Mouse (Mus musculus): ENCODE measurements around the gene Ccm2l.

The Ccm2l gene

DNA sequence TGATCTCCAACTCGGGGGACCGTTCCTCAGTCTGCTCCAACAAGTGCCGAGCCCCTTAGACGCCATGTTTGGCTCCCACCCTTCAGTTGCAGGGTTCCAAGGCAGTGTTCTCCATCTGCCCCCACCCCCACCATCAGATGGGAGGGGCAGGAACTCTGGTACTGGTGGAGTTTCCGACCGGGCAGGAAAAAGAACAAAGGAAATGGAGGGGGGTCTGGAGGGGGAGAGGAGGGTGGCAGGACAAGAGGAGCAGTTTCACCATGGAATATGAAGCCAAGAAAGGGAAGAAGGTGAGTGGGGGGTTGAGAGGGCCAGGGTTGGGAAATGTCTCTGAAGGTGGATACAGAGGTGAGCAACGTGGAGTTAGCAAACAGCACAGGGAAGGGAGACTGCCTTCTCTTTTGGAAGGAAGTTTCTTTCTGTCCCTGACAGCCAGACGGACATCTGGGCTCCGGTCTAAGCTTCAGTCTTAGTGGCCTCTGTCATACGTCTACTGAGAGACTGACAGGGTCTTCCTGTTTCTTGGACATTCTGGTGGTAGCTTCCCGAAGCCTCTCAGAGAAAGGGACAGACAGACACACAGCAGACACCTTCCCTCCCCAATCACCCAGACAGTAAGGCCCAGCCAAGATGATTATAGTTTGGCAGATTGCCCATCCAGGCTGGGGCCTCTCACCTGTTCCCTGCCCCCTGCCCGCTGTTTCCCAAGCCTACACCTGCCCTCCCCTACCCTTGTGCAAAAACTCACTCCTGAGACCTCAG, at the start of gene Ccm2l:
Gene Ccm2l (plus strand): TSS at position 209 of the 762 bp plus-strand sequence.
- DNase-seq (ENCODE audit: low spot score in 2 of 2): no peak

- no peak for DNase-seq (ENCODE audit: low spot score in 2 of 2)
Observed at GRCm38 (mm10) chr2:153016786-153017185, 49.0 kb upstream of the Ccm2l start.

- no peak for DNase-seq (ENCODE audit: low spot score in 2 of 2)
Observed at GRCm38 (mm10) chr2:153019355-153019754, 46.4 kb upstream of the Ccm2l start.

DNA sequence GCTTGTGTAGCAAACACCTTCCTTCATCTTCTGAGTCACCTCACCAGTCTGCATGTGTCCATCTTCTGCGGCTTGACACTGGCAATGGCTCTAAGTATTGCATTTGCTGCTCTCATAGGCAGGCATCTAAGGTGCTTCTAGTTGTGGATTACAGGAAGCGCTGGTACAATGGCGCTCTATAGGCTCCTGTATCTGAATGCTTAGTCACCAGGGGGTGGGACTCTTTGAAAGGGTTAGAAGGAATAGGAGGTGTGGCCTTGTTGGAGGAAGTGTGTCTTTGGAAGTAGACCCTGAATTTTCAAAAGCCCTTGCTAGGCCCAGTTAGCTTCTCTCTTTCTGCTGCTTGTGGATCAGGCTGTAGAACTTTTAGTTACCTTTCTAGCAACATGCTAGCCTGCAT, 44.6 kb upstream of the Ccm2l start:
- no peak for DNase-seq (ENCODE audit: low spot score in 2 of 2)

DNA sequence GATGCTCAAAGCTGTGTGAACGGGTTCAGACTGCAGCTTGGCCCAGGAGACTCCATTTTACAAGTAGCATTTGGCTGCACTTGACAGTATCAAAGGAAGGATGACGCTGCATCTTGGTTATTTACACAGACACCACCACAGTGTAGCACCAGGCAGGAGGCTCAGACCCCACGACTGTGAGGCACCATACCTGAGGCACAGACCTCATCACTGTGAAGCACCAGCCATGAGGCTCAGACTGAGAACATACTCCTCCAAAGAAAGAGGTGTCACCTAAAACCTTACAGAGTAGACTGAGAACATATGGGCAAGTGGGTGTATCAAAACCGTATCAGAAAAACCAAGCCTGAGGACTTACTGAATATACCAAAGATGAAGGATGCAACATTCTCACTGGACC, 42.9 kb upstream of the Ccm2l start:
- no peak for DNase-seq (ENCODE audit: low spot score in 2 of 2)

DNA sequence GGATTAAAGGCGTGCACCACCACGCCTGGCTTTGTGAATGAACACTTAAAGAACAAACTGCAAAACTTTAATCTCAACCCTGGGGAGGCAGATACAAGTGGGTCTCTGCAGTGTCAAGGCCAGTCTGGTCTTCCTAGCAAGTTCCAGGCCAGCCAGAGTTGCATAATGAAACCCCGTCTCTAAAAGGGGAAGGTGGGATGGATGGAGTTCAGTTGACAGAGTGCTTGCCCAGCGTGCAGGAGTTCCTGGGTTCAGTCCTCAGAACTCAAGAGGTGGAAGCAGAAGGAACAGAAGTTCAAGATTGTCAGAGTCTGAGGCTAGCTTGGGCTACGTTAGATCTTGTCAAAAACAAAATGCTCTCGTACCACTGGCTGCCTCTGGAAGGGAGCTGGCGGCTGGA, 39.7 kb upstream of the Ccm2l start:
- no peak for DNase-seq (ENCODE audit: low spot score in 2 of 2)

DNA sequence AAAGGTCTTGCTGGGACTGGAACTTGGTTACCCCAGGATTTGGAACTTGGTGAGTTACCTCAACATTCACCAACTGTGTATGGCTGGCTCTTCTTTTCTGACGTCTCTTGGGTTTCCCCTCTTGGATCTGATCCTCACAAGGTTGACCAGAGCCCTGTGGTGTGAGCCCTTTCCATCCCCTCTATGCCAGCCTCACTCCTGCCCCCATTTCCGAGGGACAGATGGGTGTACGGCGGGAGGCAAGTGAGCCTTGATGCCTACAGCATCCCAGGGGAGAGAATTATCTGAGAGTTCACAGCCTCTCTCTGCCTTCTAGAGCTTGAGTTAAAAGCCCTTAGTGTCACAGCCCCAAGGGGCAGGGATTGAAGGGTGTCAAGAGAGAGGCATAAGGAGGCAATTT, 38.3 kb upstream of the Ccm2l start:
- DNase-seq (ENCODE audit: low spot score in 2 of 2): no peak

DNA sequence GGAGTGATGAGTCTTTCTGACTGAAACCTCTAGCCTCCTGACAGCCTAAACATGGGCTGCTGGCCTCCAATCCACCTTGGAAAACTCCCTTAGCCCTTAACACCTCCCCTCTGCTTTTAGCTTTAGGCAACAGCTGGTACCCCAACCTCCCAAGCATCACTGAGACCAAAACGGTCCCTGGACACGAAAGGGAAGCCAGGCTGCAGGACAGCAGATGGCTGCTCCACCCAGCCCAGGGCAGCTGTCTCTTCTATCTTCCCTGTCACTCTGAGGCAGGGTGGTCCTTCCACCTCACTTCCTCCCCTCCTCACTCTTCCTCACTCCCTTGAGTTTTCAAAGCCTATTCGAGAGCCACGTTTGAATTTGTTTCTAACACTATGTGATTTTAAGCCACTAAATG, 35.3 kb upstream of the Ccm2l start:
- no peak for DNase-seq (ENCODE audit: low spot score in 2 of 2)

GRCm38 (mm10) chr2:153031126-153032082, 34.4 kb upstream of the Ccm2l start, which contains the start of gene Xkr7:
Gene Xkr7 (plus strand): TSS chr2:153031852.
- DNase-seq (ENCODE audit: low spot score in 2 of 2): peak; percentile 67 to 73

GRCm38 (mm10) chr2:153032083-153032842, 33.5 kb upstream of the Ccm2l start:
- peak; percentile 60 to 75 for DNase-seq (ENCODE audit: low spot score in 2 of 2)

DNA sequence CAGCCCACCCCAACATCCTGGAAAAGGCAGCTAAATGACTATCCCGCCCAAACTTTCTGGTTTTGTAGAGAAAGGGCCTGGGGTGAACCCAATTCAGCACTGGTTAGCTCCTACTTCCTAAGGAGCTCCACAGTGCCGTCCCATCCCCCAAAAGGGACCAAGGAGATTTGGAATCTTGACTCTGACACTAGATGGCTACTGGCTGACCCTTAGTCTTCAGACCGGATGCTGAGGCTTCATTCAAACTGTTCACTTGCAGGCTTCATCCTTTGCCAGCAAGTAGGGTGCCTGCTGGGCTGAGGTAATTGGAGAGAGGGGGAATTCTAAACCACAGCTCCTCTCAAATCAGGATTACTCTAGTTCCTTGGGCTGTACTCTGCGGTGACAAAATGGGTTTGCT, 32.8 kb upstream of the Ccm2l start:
- DNase-seq (ENCODE audit: low spot score in 2 of 2): no peak

GRCm38 (mm10) chr2:153033545-153034230, 32.1 kb upstream of the Ccm2l start:
- no peak for DNase-seq (ENCODE audit: low spot score in 2 of 2)

DNA sequence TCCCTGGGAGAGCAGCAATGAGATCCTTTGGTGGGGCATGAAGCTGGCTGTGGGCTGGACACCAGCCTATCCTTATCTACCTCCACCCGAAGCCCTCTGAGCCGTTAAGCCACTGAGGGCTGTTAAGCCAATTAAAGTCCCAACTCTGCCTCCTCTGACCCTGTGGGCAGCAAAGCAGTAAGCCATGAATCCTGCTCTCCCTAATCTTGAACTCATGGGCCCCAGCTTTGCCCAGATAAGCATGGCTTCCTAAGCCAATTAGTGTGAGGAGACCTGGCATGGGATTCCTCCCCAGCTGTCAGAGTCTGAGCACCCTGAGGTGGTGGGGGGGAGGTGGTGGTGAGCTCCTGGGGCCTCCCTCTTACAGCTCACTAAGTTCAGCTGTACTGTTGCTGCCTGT, 29.1 kb upstream of the Ccm2l start:
- DNase-seq (ENCODE audit: low spot score in 2 of 2): no peak

- DNase-seq (ENCODE audit: low spot score in 2 of 2): peak; percentile 46 to 53
Observed at GRCm38 (mm10) chr2:153043886-153044285, 21.9 kb upstream of the Ccm2l start.

GRCm38 (mm10) chr2:153045884-153046299, 19.9 kb upstream of the Ccm2l start:
- peak; percentile 77 to 81 for DNase-seq (ENCODE audit: low spot score in 2 of 2)

GRCm38 (mm10) chr2:153047828-153048465, 17.8 kb upstream of the Ccm2l start:
- DNase-seq (ENCODE audit: low spot score in 2 of 2): peak; percentile 55 to 71

- DNase-seq (ENCODE audit: low spot score in 2 of 2): peak; percentile 45 to 52
Observed at GRCm38 (mm10) chr2:153049288-153049996, 16.3 kb upstream of the Ccm2l start.

GRCm38 (mm10) chr2:153049997-153050358, 15.8 kb upstream of the Ccm2l start:
- DNase-seq (ENCODE audit: low spot score in 2 of 2): no peak

- no peak for DNase-seq (ENCODE audit: low spot score in 2 of 2)
Observed at GRCm38 (mm10) chr2:153051095-153051494, 14.7 kb upstream of the Ccm2l start.

GRCm38 (mm10) chr2:153051537-153051936, 14.2 kb upstream of the Ccm2l start:
- no peak for DNase-seq (ENCODE audit: low spot score in 2 of 2)

Measured in right cerebral cortex, postnatal 10 days (tissue).